Mouse (Mus musculus): ENCODE results near the gene Tnfrsf14. TPM values are rescaled to one million over a fixed set of nuclear protein-coding genes. Genes with fewer than 3 reads are reported as not detected.

Tnfrsf14 gene
- total RNA-seq, 1 experiment from 2014 or later = 8.3 TPM

DNA sequence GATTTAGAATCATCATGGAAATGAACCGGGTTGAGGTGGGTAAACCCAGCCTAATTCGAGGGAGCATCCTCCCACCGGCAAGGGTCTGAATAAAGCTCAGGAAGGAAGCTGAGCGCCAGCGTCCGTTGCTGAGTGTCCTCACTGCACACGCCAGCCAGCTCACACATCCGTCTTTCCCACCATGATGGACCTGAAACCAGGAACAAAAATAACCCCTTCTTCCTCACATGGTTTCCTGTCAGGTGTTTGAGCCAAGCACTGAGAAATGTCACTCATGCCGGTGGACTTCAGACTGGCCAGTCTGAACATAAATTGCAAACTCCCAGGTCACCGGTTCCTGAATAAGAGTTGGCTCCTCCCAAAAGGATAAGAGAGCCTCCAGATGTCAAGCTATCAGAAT is 13.1 kb downstream of the Tnfrsf14 start:
- no peak for DNase-seq

DNA sequence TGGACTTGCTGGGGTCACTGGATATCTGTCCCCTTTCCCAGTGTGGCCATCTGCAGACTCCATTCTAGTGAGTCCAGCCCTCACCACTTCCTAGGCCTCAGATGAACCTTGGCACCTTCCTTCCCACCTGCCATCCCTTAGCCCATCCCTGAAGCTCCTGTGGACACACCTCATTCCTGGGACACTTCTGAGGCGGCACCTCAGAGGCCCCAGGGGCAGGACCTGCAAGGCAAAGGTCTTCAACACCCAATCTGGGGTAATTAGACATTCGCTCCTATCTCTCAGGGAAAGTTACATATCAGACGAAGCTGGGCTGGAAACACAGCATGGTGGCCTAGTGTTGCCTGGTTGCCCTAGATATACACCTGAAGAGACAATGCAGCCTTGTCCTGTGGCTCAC is 13.7 kb downstream of the Tnfrsf14 start:
- DNase-seq = no peak

- no peak for DNase-seq
Measured at GRCm38 (mm10) chr4:154914252-154914651, 14.1 kb downstream of the Tnfrsf14 start.

GRCm38 (mm10) chr4:154913845-154914244 is 14.5 kb downstream of the Tnfrsf14 start:
- no peak for DNase-seq

DNA sequence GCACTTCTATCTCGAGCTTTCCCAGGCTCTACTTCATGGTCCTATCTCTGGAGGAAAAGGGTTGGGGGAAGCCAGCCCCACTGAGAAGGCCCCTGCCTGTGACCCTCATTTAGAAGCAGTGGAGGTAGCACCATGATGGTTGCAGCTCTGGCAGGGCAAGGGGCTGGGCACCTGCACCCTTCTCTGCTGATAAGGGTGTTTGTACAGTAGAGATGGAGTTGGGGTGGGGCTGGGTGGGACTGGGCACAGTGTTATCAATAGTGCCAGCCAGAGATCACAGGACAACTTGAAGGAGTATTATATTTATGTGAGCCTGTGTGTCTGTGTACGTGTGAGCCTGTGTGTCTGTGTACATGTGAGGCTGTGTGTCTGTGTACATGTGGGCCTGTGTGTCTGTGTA is 16.7 kb downstream of the Tnfrsf14 start:
- no peak for DNase-seq

- no peak for DNase-seq
Measured at GRCm38 (mm10) chr4:154910606-154911522, 17.5 kb downstream of the Tnfrsf14 start.

DNA sequence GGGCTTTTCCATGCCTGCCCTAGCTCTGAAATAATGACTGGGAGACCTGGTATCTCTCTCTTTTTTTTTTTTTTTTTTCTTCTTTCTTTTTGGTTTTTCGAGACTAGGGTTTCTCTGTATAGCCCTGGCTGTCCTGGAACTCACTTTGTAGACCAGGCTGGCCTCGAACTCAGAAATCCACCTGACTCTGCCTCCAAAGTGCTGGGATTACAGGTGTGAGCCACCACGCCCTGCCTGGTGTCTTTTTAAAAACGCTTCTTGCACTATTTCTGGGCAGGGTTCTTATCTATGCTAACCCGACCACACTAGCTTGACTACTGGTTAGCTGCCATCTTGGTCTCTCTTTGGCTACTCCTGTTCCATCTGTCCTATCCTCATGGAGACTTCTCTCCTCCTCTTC is 19.9 kb downstream of the Tnfrsf14 start:
- no peak for DNase-seq

GRCm38 (mm10) chr4:154907833-154908232 is 20.5 kb downstream of the Tnfrsf14 start:
- DNase-seq = peak; percentile 82

DNA sequence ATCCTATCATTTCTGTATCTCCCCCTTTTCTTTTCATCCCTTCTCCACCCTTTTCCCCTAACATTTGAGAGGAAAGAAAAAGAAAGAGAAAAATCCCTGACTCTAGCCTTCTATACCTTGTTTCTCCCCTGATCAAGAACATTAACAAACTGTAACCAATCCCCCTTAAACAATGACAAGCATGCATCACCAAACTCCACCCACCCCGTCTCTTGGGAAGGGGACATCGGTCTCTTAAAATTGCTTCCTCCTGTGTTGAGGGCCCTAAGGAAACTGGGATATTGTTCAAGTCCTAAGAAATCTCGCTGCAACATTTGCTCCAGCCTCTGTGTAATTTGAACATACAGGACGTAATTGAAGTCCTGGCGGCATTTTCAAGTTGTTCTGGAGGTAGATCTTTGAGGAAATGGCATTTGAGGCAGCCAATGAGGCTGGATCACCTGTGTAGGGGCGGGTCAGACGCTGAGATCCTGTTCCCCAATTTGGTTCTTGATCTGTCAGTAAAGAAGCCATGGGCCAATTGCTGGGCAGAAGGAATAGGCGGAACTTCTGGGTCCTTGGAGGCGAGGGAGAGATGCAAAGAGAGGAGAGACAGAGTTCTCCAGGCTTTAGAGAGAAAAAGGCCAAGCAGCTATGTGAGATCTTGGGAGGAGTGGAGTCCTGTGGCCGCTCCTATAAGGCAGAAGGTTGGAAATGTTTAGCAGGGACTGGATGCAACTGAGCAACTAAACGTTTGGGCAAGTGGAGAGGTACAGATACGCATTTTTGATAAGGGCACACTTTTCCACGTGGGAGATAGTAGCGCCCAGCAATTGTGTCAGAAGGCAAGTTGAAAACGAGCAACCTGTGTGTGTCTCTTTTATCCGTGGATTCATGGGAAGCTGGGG is 23.9 kb downstream of the Tnfrsf14 start:
- DNase-seq = peak; percentile 82

DNA sequence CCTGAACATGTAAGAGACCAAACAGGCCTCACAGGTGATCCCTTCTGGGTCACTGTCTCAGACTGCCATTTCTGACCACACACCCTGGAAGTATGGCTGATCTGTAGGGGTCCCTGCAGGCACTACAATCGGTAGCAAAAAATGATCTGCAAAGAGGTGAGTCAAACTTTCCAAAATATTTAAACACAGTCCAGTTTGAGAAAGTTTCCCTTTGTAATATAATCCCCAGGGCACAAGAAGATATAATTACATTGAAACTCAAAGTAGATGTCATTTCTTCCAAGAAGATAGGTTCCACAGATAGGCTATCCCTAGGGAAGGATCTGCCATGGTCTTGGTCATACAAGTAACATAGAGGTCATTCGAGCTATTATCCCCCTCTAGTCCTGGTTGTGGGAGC is 26.0 kb downstream of the Tnfrsf14 start:
- DNase-seq = no peak

DNA sequence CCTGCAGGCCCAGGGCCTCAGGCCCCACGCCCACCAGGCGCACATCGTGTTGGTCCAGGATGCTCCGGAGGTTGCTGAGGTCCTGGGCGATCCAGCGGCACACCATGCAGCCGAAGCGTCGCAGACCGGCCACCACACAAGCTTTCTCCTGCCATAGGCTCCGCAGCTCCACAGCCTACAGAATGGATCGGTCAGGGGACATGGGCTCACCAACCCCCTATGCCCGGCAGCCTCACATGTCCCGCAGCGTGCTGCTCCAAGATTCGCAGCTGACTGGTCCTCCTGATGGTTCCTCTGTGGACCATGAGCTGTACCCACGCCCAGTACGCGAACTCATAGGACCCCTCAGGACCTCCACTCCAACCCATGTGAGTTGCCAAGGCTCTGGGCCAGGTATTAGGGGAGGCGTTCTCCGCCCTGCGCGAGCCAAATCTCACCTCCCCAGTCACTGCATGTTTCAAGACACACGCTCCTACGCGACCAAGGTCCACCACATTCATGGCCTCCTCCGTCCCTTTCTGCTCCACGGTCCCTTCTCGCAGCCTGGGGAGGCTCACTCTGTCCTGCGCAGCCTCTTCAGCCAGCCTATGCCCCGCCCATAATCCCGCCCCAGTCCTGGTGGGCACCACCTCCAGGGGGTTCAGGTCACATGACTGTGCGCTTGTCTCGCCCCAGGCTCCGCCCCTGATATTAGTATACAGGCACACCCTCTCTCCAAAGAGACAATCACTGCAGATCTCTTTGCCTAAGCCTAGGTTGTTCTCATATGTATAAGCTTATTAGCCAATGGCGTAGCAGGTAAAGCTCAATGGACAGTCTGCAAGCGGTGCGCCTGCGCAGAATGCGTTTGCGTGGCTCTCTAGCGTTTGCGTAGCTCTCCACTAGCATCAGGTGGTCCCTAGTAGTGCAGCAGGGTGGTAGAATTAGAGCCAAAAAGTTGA is 29.6 kb downstream of the Tnfrsf14 start, which contains the start of gene Fam213b:
Gene Fam213b (minus strand): TSS at position 630 of the 941 bp plus-strand sequence.
- DNase-seq = peak; percentile 91

DNA sequence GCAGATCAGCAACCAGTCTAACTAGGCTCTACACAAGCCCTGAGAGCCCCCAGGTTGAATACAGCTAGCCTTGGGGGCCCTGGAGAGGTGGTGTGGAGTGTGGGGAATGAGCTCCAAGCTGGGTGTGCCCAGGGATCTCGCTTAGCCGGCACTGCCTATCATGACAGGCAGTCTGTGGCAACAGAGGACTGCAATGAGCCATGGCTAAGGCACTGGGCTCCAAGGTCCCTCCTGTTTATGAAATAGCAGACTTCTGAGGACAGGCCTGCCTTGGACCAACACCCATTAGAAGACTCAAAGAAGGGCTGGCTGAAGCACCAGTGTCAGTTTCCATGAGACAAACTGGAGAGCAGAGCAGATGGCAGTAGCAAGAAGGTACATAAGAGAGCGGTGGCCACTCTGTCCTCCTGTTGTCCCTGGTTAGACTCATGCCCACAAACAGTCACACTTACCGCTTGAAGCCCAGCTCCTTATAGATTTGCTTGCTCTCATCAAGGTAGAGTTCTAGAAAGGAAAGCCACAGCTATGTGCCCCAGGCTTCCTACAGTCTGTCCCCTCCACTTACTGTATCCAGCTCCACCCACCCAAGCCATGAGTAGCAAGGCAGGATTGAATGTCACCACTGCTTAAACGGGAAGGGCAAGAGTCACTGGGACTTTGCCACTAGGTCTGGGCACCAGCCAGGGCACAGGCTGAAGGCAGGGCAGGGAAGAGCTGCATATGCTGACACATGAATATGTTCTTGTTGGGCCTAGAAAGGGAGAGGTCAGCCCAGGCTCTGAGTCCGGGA is 30.5 kb downstream of the Tnfrsf14 start:
- DNase-seq = peak; percentile 53

DNA sequence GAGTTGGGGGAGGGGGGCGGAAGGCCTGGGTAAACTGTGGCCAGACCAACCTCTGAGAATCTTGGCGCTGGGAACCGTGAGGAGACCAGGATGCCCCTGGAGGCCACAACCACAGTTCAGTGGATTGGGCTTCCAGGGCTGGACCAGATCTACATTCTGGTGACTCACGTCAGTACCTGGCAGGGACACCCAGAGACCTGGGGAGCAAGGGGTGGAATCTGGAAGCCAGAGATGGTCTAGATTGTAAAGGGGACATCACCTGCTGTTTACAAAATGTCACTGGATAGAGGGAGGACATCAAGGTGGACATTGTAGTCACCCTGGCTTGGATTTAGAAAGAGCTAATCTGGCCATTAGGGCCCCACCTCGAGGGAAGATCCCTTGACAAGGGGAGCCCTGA is 32.8 kb downstream of the Tnfrsf14 start:
- no peak for DNase-seq

DNA sequence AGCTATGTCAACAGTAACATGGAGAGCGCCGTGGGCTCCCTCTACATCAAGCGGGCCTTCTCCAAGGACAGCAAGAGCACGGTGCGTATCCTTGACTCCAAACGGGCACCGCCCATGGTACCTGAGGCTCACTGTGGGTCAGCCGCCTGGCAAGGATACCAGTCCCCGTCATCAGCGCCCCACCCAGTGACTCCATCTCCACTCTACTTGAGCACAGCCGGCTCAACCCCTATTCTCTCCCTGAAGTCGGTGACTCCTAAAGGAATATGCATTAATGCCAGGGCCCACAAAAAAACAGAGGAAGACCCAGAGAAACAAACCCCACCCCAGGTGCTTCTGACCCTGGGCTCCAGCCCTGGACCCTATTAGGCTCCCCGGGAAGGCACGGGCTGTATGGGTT is 37.5 kb downstream of the Tnfrsf14 start:
- no peak for DNase-seq

DNA sequence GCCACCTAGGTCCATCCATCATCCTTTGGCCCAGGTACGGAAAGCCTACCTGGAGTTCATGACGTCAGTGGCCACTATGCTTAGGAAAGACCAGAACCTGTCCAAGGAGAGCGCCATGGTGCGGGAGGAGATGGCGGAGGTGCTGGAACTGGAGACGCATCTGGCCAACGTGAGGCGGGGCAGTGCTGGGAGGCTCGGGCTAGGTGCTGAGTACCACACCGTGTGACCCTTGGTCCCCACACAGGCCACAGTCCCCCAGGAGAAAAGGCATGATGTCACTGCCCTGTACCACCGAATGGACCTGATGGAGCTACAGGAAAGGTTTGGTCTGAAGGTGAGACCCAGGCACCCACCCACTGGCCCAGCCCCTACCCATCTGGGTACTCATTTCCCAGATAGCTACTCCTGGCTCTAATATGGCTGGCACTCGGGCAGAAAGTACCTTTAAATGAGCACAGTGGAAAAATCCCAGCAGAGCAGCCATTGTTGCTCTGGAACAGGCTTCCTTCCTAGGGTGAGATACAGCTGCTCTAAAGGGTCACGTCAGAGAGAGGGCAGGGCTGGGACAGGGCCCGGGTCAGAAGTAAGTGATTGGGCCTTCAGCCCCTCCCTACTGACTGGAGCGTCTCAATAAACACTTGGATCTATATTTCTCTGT is 40.6 kb downstream of the Tnfrsf14 start:
- no peak for DNase-seq

GRCm38 (mm10) chr4:154886876-154887592 is 41.3 kb downstream of the Tnfrsf14 start:
- DNase-seq = no peak

DNA sequence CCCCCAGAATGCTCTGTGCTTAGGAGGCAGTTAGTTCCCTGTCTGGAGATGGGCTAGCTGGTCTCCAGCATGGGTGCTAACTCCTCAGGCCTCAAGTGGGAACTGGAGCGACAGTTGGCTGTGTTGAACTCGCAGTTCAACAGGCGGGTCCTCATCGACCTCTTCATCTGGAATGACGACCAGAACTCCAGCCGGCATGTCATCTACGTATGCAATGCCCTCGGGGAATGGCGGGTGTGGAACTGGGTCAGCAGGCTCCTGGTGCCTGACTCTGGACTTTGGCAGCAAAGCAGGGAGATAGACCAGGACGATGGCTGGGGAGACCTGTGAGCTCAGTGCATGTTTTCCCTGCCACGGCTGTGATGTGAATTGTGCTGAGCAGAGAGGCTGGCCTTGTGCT is 42.9 kb downstream of the Tnfrsf14 start:
- no peak for DNase-seq

- no peak for DNase-seq
Measured at GRCm38 (mm10) chr4:154882014-154882659, 46.2 kb downstream of the Tnfrsf14 start.

GRCm38 (mm10) chr4:154880730-154881129 is 47.6 kb downstream of the Tnfrsf14 start:
- peak; percentile 49 for DNase-seq
